Mouse (Mus musculus) Muller cell, postnatal 12 days (primary cell): ENCODE measurements around the gene H2-Ab1.
A peak's percentile ranks its signal among the peaks of the same experiment; 100 is the strongest.
"Not testable (repeated sequence)": the region's sequence is repeated elsewhere in the genome, so short reads cannot be mapped to it uniquely, and the experiment has no call there.

Experiments
- DNase-seq: peaks from one replicate; pipeline ENCODE4 v3.0.0-alpha.2; 2015; ENCODE audit errors: inconsistent ontology term

The H2-Ab1 gene

GRCm38 (mm10) chr17:34309225-34309624, 51.7 kb downstream of the H2-Ab1 start:
- DNase-seq: no peak

- DNase-seq: peak; percentile 57
Measured at GRCm38 (mm10) chr17:34309683-34310385, 52.3 kb downstream of the H2-Ab1 start.

GRCm38 (mm10) chr17:34310526-34310925, 53.0 kb downstream of the H2-Ab1 start:
- DNase-seq: not testable (repeated sequence)

GRCm38 (mm10) chr17:34312185-34312584, 54.7 kb downstream of the H2-Ab1 start:
- DNase-seq: no peak

GRCm38 (mm10) chr17:34313393-34313792, 55.9 kb downstream of the H2-Ab1 start:
- peak; percentile 30 for DNase-seq

GRCm38 (mm10) chr17:34314286-34314685, 56.8 kb downstream of the H2-Ab1 start:
- DNase-seq: no peak

GRCm38 (mm10) chr17:34315512-34315911, 58.0 kb downstream of the H2-Ab1 start:
- no peak for DNase-seq

- no peak for DNase-seq
Measured at GRCm38 (mm10) chr17:34316697-34317096, 59.2 kb downstream of the H2-Ab1 start.

- no peak for DNase-seq
Measured at GRCm38 (mm10) chr17:34317275-34317674, 59.8 kb downstream of the H2-Ab1 start.
